Mouse (Mus musculus) spleen, postnatal 14 days (tissue): ENCODE data around the gene Oard1.
A peak's percentile ranks its signal among the peaks of the same experiment; 100 is the strongest.

ENCODE experiments used
- DNase-seq, 2 experiments: peaks; one replicate each; pipeline ENCODE4 v3.0.0; 2021 to 2022; ENCODE audit warnings: low spot score in 2 of 2

Gene Oard1

DNA sequence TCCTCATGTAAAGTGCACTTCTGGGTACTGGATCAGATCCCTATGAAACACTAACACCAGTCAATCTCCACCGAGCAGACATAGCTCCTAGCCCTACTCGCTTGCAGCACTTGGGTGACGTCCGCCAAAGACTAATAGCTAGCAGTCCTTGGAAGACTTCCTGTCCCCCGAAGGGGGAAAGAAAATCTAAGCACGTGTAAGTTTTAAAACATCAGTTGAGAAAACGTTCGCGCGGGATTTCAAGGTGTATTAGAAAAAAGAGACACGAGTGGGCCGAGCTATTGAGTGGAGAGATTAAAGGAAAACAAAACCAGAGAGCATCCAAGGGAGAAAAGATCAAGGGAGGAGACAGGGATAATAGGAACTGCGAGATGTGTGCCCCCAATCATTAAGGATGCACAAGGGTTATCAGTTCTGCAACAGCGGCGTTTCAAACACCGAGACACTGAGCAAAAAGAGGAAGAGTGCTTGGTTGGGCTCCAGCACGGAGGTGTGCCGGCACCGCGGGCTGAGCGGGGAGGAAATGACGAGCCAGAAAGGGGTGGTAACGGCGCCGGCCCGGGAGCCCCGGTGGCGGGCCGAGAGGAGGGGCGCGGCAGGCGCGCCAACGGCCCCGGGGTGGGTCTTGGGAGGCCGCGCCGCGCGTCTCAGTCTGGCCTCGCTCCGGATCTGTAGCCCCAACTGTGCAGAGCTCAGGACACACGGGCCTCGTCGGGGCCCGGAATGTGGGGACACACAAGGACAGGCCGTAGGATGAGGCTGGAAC, 1.1 kb upstream of the Oard1 start:
- DNase-seq, result peak; percentile 76 to 82

- DNase-seq, result no peak
Measured at GRCm38 (mm10) chr17:48410299-48410785, 528 bp downstream of the Oard1 start.

DNA sequence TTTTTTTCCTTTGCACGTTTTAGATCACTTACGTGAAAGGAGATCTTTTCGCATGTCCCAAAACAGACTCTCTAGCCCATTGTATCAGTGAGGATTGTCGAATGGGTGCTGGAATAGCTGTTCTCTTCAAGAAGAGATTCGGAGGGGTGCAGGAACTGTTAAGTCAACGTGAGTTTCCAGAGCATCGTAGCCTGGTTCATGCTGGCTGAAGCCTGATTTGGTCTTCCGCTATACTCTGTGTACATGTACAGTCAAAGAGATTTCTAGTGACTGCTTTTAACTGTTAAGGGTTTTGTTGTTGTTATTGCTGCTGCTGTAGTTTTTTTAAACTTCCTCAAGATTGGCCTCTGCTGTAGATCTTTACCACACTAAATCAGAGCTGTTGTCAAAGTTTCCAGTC, 1.4 kb downstream of the Oard1 start:
- DNase-seq, result no peak

- DNase-seq, result no peak
Measured at GRCm38 (mm10) chr17:48416011-48416410, 6.2 kb downstream of the Oard1 start.

DNA sequence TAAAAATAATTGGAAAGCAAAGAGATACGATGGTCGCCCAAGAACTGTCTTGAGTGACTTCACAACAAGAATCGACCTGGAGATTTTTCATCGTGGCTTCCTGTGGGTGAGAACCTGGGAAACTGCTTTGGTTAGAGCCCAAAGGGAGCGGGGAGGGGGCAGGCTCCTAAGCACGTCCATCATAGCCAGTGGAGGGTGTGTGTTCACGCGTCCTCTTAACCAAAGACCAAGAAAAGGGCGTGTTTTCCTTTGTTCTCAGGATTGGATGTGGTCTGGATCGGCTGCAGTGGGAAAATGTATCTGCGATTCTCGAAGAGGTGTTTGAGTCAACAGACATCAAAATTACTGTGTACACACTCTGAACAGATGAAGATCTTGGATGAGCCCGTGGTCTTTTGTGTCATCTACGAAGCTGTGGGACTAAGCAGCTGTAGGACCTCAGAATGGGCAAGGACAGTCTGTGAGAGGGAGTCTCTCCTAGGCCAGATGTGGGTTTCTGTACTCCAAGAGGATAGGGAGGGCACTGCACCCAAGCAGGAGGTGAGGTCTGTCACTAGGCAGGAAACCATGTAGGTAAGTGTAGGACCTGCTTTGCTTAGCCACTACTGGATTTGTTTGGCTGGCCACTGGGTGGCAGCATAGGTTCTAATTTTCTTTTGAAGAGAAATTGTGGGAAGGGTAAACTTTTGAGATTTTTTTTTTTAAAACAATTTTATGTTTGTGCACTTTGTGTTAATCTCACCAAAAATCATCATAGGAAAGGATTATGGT, 6.8 kb downstream of the Oard1 start:
- peak; percentile 44 to 65 for DNase-seq

DNA sequence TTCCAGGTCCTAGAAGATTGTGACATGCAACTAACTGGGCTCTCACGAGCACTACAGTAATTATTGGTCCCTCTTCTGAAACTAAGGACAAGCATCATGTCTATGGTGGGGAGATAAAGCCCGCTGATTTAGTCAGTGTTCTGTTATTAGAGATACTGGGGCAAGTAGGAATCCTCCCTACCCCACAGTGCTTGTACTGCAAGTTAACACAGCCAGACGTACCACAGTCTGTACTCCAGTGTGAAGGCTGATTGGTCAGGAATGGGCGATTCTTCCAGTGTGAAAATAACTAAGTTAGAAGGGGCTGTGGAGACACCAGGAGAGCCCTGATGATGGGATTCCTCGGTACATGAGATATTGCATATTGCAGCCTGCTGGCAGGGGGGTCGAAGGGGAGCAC, 7.7 kb downstream of the Oard1 start:
- no peak for DNase-seq

- DNase-seq, result no peak
Measured at GRCm38 (mm10) chr17:48418174-48418573, 8.4 kb downstream of the Oard1 start.

- DNase-seq, result no peak
Measured at GRCm38 (mm10) chr17:48418781-48419180, 9.0 kb downstream of the Oard1 start.

GRCm38 (mm10) chr17:48419571-48419970, 9.8 kb downstream of the Oard1 start:
- DNase-seq, result no peak

DNA sequence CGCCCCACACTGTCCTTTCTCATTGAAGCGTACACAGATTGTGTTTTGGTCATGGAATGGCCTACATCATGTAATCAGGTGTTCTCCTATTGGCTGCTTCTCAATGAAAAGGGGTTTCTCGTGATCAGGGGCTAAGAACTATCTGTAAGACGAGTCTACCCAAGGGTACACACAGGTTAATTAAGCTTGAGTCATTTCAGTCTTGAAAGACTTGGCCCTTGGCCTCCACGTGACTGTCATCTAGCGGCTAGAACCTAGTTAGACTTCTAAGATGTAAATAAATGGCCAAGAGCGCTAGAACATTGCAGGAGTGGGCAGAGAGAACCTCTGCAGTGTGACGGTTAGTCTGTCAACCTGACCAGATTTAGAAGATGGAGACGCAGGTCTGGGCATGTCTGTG, 14.4 kb downstream of the Oard1 start:
- DNase-seq, result no peak

- peak; percentile 28 to 44 for DNase-seq
Measured at GRCm38 (mm10) chr17:48425823-48426612, 16.2 kb downstream of the Oard1 start.

DNA sequence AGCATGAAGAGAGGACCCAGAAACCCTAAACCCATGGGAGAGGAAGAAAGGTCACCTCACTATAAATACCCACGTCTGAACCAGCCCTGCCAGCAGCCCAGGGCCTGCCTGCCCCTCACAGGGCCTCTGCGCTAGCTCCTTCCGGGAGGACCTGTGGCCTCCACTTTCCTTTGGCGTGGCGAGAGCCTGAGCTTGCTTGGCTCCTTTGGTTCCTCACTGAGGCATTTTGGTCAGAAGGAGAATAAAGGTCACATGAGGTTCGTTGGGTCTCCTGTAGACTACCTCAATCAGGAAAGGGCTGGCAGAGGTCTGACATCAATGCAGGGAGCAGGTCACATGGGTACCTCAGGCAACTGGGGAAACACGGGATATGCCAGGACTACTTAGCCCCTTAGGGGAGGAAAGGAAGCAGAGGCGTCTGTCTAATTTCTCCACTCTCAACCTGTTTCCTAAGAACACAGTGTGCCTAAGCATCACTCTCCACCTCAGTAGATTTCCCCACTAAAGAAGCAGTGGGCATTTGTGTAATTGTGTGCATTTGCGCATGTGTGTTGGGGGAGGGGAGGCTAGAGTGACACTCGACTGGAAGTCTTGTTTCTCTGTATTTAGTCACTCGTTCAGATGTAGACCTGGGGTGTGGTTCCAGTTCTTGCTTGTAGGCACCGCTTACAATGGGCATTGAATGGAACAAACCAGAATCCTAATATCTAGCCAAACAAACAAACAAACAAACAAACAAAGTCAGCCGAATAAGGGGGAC, 17.4 kb downstream of the Oard1 start:
- no peak for DNase-seq

GRCm38 (mm10) chr17:48427852-48428530, 18.2 kb downstream of the Oard1 start:
- DNase-seq, result peak; percentile 29 to 50

GRCm38 (mm10) chr17:48430394-48430793, 20.6 kb downstream of the Oard1 start:
- DNase-seq, result no peak

- DNase-seq, result no peak
Measured at GRCm38 (mm10) chr17:48431054-48431453, 21.2 kb downstream of the Oard1 start.

DNA sequence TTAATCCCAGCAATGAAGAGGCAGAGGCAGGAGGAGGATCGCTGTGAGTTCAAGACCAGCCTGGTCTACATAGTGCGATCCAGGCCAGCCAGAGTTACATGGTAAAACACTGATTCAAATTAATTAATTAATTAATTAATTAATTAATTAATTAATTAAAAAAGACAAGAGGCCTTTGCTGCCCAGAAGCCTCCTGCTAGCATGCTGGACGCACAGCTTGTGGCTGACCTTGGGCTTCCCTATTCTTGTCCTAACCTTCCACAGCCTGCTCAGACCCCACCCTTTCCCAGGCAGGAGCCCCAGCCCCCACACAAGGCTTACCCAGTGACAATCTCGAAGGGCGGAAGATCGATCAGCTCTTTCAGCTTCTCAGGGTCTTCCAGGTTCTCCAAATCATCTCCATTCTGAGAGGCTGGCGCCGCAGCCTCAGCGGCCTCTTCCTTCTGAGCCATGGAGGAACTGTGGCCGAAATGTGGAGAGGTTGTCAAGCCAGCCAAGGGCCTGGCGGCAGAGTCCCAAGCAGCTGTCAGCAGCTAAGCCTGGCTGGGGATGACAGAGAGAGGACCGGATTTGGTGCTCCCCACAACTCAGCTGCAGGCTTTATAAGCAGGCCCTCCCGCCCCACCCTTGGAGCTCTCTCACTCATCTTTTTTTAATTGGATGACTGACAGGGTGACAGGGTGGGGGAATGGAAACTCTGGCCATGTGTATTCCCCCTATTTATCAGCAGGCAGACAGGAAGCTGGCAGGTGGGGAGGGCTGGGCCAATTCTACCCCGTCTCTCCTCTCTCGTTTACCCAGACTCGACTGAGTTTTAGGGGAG, 22.6 kb downstream of the Oard1 start, which contains the start of gene Apobec2:
Gene Apobec2, minus strand, starts transcription at position 773 of the 823 bp plus-strand sequence.
- no peak for DNase-seq

GRCm38 (mm10) chr17:48433006-48433655, 23.3 kb downstream of the Oard1 start:
- no peak for DNase-seq

DNA sequence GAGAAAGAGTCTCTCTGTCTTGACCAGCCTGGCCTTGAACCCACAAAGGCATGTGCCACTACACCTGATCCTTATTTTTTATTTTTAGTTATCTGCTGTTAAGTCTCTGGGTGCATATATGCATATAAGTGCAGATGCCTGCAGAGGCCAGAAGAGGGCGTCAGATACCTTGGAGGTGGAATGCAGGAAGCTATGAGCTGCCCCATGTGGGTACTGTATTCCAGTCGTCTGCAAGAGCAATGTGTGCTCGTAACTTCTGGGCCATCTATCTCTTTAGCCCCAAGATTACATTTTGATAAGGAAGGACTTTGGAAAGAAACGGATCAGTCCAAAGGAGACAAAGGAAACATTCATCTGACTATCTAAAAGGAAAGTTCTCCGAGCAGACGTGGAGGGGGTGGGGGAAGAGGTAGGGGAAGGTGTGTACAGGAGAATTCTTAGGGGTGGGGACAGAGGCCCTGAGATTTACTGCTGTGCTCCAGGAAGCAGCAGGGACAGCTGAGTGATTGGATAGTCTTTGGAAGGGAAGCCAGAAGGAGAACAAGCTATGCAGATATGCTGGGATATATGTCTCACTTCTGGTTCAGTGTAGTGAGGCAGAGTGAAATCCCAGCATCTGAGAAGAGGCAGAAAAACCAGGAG, 24.0 kb downstream of the Oard1 start:
- no peak for DNase-seq

- DNase-seq, result no peak
Measured at GRCm38 (mm10) chr17:48434479-48434878, 24.7 kb downstream of the Oard1 start.
